Mouse (Mus musculus) lung, postnatal 0 days (tissue): ENCODE data around the gene Lrrc4b. TPM values are rescaled to one million over a fixed set of nuclear protein-coding genes. Genes with fewer than 3 reads are reported as not detected.

Source experiments
- ATAC-seq: fragments of 200-750 bp; cut with Nextera tagmentation; 2 replicates; pipeline ENCODE4 v1.8.0; 2017; ENCODE audit warnings: moderate library complexity
- DNase-seq: peaks from one replicate; pipeline ENCODE4 v3.0.0-alpha.2; 2016; ENCODE audit warnings: low spot score
- H3K27ac ChIP-seq: fragments of 300-500 bp; sonication (generic); 2 replicates; pipeline ENCODE4 v1.5.1; 2014; ENCODE audit warnings: antibody characterized with exemption, mild to moderate bottlenecking, low read length, mixed read lengths
- H3K27me3 ChIP-seq: fragments of 300-500 bp; sonication (generic); replicated peaks from 2 replicates; pipeline ENCODE4 v1.6.1; 2014; ENCODE audit warnings: low read length, mixed read lengths; ENCODE audit not compliant: insufficient read depth
- H3K36me3 ChIP-seq: fragments of 300-500 bp; sonication (generic); 2 replicates; pipeline ENCODE4 v1.6.1; 2014; ENCODE audit warnings: low read length, mixed read lengths; ENCODE audit not compliant: insufficient read depth
- H3K4me1 ChIP-seq: fragments of 300-500 bp; sonication (generic); 2 replicates; pipeline ENCODE4 v1.6.1; 2014; ENCODE audit warnings: antibody characterized with exemption, low read depth, low read length, mixed read lengths; ENCODE audit not compliant: insufficient read depth
- H3K4me2 ChIP-seq: fragments of 300-500 bp; sonication (generic); replicated peaks from 2 replicates; pipeline ENCODE4 v1.6.1; 2014; ENCODE audit warnings: low read depth, mild to moderate bottlenecking, low read length, moderate library complexity, mixed read lengths
- H3K4me3 ChIP-seq: fragments of 300-500 bp; sonication (generic); 2 replicates; pipeline ENCODE4 v1.5.1; 2014; ENCODE audit warnings: low read depth, low read length
- H3K9ac ChIP-seq: fragments of 300-500 bp; sonication (generic); replicated peaks from 2 replicates; pipeline ENCODE4 v1.6.1; 2014; ENCODE audit warnings: low read depth, mild to moderate bottlenecking
- H3K9me3 ChIP-seq: fragments of 300-500 bp; sonication (generic); 2 replicates; pipeline ENCODE4 v1.6.1; 2016; ENCODE audit warnings: low read length, mixed read lengths
- CTCF ChIP-seq: IDR thresholded peaks from 2 replicates; pipeline ENCODE4 v1.5.1; 2016; ENCODE audit warnings: antibody characterized with exemption, mild to moderate bottlenecking
- EP300 ChIP-seq: IDR thresholded peaks from 2 replicates; pipeline ENCODE4 v1.6.1; 2016; ENCODE audit warnings: antibody characterized with exemption, mild to moderate bottlenecking, control low read depth
- WGBS: fragments of 180-500 bp; shearing (Covaris S2); extraction: QIAGEN DNeasy Blood & Tissue Kit; methylation state at CpG from one replicate; pipeline ENCODE4 v1.1.7; 2014; 5-methylcytosine and 5-hydroxymethylcytosine counted together
- polyA plus RNA-seq: library from polyadenylated mRNA; unstranded; fragments of >200 nt; fragmentation: Nextera tagmentation; extraction: Ambion mirVana; gene quantifications from 2 replicates; pipeline ENCODE4 v1.2.1, GENCODE M21; 2015

Lrrc4b gene
- polyA plus RNA-seq, 1 experiment from 2014 or later = 0.51 TPM

GRCm38 (mm10) chr7:44466888-44467311 lies 38.1 kb downstream of the Lrrc4b start:
- WGBS = 78% methylated on average over 16 of the region's 16 CpGs
- Histone ChIP-seq H3K36me3 (no peaks in the 10 kb centered on the region), H3K9me3 (no peaks in the 10 kb centered on the region), H3K9ac (no peak overlapping the region), H3K4me3 (no peak overlapping the region), H3K4me1 (peaks cover 14% of the 10 kb centered on the region), H3K4me2 (no peak overlapping the region), H3K27me3 (peaks cover 17% of the 10 kb centered on the region), H3K27ac (no peak overlapping the region)
- no peak for DNase-seq
- ATAC-seq = no peak
- TF ChIP-seq EP300 (no peak), CTCF (no peak)

- peaks cover 20% of the 10 kb centered on the region for H3K4me1 ChIP-seq
- H3K9ac ChIP-seq = peak within 1 kb of the TSS; percentile 65
- H3K9me3 ChIP-seq = no peaks in the 10 kb centered on the region
- ATAC-seq = peak; percentile 96
- TF ChIP-seq EP300 (peak; percentile 45; the same call in 1 of the 2 replicates), CTCF (no peak)
- H3K27me3 ChIP-seq = 0 out of 2 replicates have a peak, but pooled peaks cover 8% of the 10 kb centered on the region
- no peaks in the 10 kb centered on the region for H3K36me3 ChIP-seq
- DNase-seq = peak; percentile 99
- WGBS = under 1% methylated on average over 42 of the region's 42 CpGs
- H3K4me3 ChIP-seq = peak within 1 kb of the TSS; percentile 68
- H3K4me2 ChIP-seq = peak within 1 kb of the TSS; percentile 73
- H3K27ac ChIP-seq = peak within 1 kb of the TSS; percentile 54
Measured at GRCm38 (mm10) chr7:44467811-44468411, 39.1 kb downstream of the Lrrc4b start, which contains the start of gene Josd2. Gene Josd2 (plus strand): TSS chr7:44467980.

- Histone ChIP-seq H3K9me3 (no peaks in the 10 kb centered on the region), H3K36me3 (no peaks in the 10 kb centered on the region), H3K4me2 (peak overlapping the region; percentile 73), H3K27me3 (0 out of 2 replicates have a peak, but pooled peaks cover 3% of the 10 kb centered on the region), H3K27ac (peak overlapping the region; percentile 64), H3K4me3 (peak overlapping the region; percentile 68), H3K4me1 (peaks cover 24% of the 10 kb centered on the region), H3K9ac (peak overlapping the region; percentile 65; the same call in 1 of the 2 replicates)
- ATAC-seq = no peak
- TF ChIP-seq CTCF (no peak), EP300 (no peak)
- no peak for DNase-seq
- WGBS = 33% methylated on average over 15 of the region's 15 CpGs
Measured at GRCm38 (mm10) chr7:44468644-44469285, 39.9 kb downstream of the Lrrc4b start.

- H3K4me3 ChIP-seq = no peak overlapping the region
- no peak for ATAC-seq
- DNase-seq = no peak
- H3K4me1 ChIP-seq = peaks cover 28% of the 10 kb centered on the region
- no peaks in the 10 kb centered on the region for H3K27me3 ChIP-seq
- H3K9me3 ChIP-seq = no peaks in the 10 kb centered on the region
- no peak overlapping the region for H3K9ac ChIP-seq
- H3K36me3 ChIP-seq = no peaks in the 10 kb centered on the region
- TF ChIP-seq CTCF (no peak), EP300 (no peak)
- H3K27ac ChIP-seq = peak overlapping the region; percentile 64
- H3K4me2 ChIP-seq = no peak overlapping the region
- WGBS = 81% methylated on average over 16 of the region's 16 CpGs
Measured at GRCm38 (mm10) chr7:44469677-44470675, 41.2 kb downstream of the Lrrc4b start.

GRCm38 (mm10) chr7:44470696-44471612 lies 42.1 kb downstream of the Lrrc4b start:
- Histone ChIP-seq H3K36me3 (no peaks in the 10 kb centered on the region), H3K9ac (no peak overlapping the region), H3K9me3 (no peaks in the 10 kb centered on the region), H3K27me3 (no peaks in the 10 kb centered on the region), H3K4me3 (no peak overlapping the region), H3K4me2 (no peak overlapping the region), H3K27ac (peak overlapping the region; percentile 64), H3K4me1 (peaks cover 28% of the 10 kb centered on the region)
- ATAC-seq = no peak
- DNase-seq = peak; percentile 53
- TF ChIP-seq EP300 (no peak), CTCF (no peak)
- WGBS = 70% methylated on average over 16 of the region's 16 CpGs
